Mouse (Mus musculus) limb, embryonic 11.5 days (tissue): ENCODE data around the gene Zfp141. TPM values are rescaled to one million over a fixed set of nuclear protein-coding genes. Genes with fewer than 3 reads are reported as not detected.
"Not testable (repeated sequence)": the region's sequence is repeated elsewhere in the genome, so short reads cannot be mapped to it uniquely, and the experiment has no call there.

Experiments used
- ATAC-seq: fragments of 200-750 bp; cut with Nextera tagmentation; 2 replicates; pipeline ENCODE4 v1.8.0; 2017; ENCODE audit warnings: low read depth; ENCODE audit not compliant: insufficient number of reproducible peaks, low FRiP score, low TSS enrichment
- DNase-seq: peaks from one replicate; pipeline ENCODE4 v3.0.0-alpha.2; 2015; ENCODE audit warnings: low spot score
- H3K27ac ChIP-seq: fragments of 300-500 bp; sonication (generic); replicated peaks from 2 replicates; pipeline ENCODE4 v1.5.1; 2014; ENCODE audit warnings: low read depth, mild to moderate bottlenecking, low read length
- H3K27me3 ChIP-seq: fragments of 300-500 bp; sonication (generic); 2 replicates; pipeline ENCODE4 v1.6.1; 2014; ENCODE audit warnings: mild to moderate bottlenecking, low read length, mixed read lengths; ENCODE audit not compliant: control insufficient read depth, insufficient read depth
- H3K36me3 ChIP-seq: fragments of 300-500 bp; sonication (generic); 2 replicates; pipeline ENCODE4 v1.6.1; 2014; ENCODE audit warnings: mild to moderate bottlenecking, low read length, moderate library complexity, mixed read lengths; ENCODE audit not compliant: control insufficient read depth, insufficient read depth
- H3K4me1 ChIP-seq: fragments of 300-500 bp; sonication (generic); 2 replicates; pipeline ENCODE4 v1.6.1; 2014; ENCODE audit warnings: low read length, mixed read lengths; ENCODE audit not compliant: control insufficient read depth, insufficient read depth
- H3K4me2 ChIP-seq: fragments of 300-500 bp; sonication (generic); 2 replicates; pipeline ENCODE4 v1.6.1; 2014; ENCODE audit warnings: low read depth, mild to moderate bottlenecking, moderate library complexity; ENCODE audit not compliant: severe bottlenecking
- H3K4me3 ChIP-seq: fragments of 300-500 bp; sonication (generic); 2 replicates; pipeline ENCODE4 v1.5.1; 2014; ENCODE audit warnings: low read depth, low read length
- H3K9ac ChIP-seq: fragments of 300-500 bp; sonication (generic); 2 replicates; pipeline ENCODE4 v1.6.1; 2014; ENCODE audit warnings: mild to moderate bottlenecking, low read length
- H3K9me3 ChIP-seq: fragments of 300-500 bp; sonication (generic); 2 replicates; pipeline ENCODE4 v1.6.1; 2016; ENCODE audit warnings: low read length; ENCODE audit not compliant: control insufficient read depth
- WGBS: fragments of 180-500 bp; shearing (Covaris S2); extraction: QIAGEN DNeasy Blood & Tissue Kit; methylation state at CpG from one replicate; pipeline ENCODE4 v1.1.7; 2014; 5-methylcytosine and 5-hydroxymethylcytosine counted together
- polyA plus RNA-seq: library from polyadenylated mRNA; unstranded; fragments of >200 nt; fragmentation: Nextera tagmentation; extraction: Ambion mirVana; gene quantifications from 2 replicates; pipeline ENCODE4 v1.2.1, GENCODE M21; 2014

Zfp141 gene
- 14.3 and 16.4 TPM in 2 replicates for polyA plus RNA-seq

DNA sequence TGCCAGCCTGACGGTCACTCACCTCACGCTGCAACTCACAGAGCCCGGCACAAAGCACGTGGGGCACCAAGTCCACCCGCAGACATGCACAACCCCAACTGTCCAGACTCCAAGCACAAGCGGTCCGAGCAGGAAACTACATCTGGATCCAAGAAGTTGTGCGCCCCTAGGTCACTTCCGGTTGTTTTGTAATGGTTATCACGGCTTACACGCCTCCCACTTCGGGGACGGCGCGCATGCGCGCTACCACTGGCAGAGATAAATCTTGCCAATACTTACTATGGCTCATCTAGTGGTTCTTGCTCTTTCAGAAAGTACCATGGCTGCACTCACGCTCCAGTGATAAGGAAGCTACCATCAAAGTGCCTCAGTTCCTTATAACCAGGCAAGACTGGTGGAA is at the start of gene Zfp141:
Gene Zfp141 (minus strand): TSS at position 153 of the 400 bp plus-strand sequence.
- H3K4me1 ChIP-seq, H3K27ac ChIP-seq, H3K9me3 ChIP-seq, H3K27me3 ChIP-seq, H3K36me3 ChIP-seq: not testable (repeated sequence)
- 1% methylated on average over 18 of the region's 18 CpGs for WGBS
- H3K9ac ChIP-seq, result peak within 1 kb of the TSS; percentile 72
- DNase-seq, result peak; percentile 86
- H3K4me3 ChIP-seq, result peak within 1 kb of the TSS; percentile 58
- peak within 1 kb of the TSS; percentile 56 for H3K4me2 ChIP-seq
- peak; percentile 97 for ATAC-seq

DNA sequence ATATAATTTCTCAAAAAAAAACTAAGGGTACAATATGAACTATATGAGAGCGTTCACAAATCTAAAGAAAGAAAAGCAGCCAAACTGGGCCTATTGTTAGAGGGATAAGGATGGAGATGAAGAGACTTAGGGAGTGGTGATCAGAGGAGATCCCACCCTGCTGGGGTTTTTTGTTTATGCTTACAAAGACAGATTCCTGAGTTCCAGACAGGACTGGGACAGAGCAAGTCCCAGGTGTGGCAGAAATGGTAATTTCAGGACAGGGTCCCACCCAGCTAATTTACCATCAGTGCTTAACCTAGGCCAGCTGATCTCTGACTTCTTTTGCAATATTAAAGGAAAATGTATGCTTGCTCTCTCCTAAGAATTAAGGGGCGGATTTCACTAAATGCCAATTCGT is 46.2 kb upstream of the Zfp141 start:
- Histone ChIP-seq H3K36me3 (no peaks in the 10 kb centered on the region), H3K27ac (no peak overlapping the region), H3K4me3 (no peak overlapping the region), H3K27me3 (no peaks in the 10 kb centered on the region), H3K9ac (no peak overlapping the region), H3K4me2 (no peak overlapping the region), H3K9me3 (no peaks in the 10 kb centered on the region; the same call in 1 of the 2 replicates), H3K4me1 (no peaks in the 10 kb centered on the region)
- no peak for DNase-seq
- WGBS, result 80% methylated on average over 3 of the region's 3 CpGs
- no peak for ATAC-seq

DNA sequence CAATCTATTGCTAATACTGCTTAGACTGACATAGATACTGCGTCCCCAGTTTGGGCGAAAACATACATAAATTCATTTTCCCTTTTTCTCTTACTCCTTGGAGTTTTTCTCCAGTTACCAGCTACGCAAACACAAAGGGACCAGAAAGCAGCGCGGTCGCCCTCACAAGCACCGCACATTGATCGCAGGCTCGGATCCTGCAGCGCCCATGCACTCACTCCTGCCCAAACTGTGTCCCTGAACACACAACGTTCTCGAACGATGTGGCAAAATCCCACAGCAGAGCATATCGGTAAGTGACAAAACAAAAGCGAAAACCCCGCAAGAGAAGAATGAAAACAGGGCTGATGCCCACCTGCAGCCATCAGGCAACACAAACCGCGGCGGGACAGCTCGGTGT is 354 bp downstream of the Zfp141 start:
- Histone ChIP-seq H3K4me3 (peak overlapping the region; percentile 58), H3K27me3 (no peaks in the 10 kb centered on the region), H3K4me1 (no peaks in the 10 kb centered on the region), H3K9me3 (no peaks in the 10 kb centered on the region), H3K9ac (peak overlapping the region; percentile 72), H3K27ac (no peak overlapping the region), H3K4me2 (peak overlapping the region; percentile 56), H3K36me3 (peaks cover 5% of the 10 kb centered on the region; the same call in 1 of the 2 replicates)
- ATAC-seq, result peak; percentile 67; the same call in 1 of the 2 replicates
- DNase-seq, result no peak
- WGBS, result 3% methylated on average over 20 of the region's 20 CpGs

DNA sequence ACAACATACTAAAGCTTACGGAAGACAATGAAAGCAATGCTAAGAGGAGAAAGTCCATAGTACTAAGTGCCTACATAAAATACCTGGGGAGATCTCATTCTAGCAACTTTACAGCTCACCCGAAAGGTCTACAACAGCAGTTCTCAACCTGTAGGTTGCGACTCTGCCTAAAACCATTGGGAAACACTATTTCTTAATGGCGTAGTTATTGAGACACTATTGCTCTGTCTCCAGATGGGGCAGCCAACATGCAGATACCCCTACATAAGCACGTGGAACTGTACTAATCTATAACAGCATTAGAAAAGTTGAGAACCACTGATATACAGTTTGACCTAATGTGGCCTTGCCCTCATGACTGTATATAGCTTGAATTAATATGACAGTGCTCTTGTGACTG is 7.3 kb downstream of the Zfp141 start:
- WGBS, result 98% methylated on average over 5 of the region's 5 CpGs
- Histone ChIP-seq H3K36me3 (peaks cover 7% of the 10 kb centered on the region; the same call in 1 of the 2 replicates), H3K4me3 (no peak overlapping the region), H3K27me3 (no peaks in the 10 kb centered on the region), H3K27ac (no peak overlapping the region), H3K9me3 (no peaks in the 10 kb centered on the region), H3K4me2 (no peak overlapping the region), H3K9ac (no peak overlapping the region), H3K4me1 (no peaks in the 10 kb centered on the region)
- no peak for ATAC-seq
- DNase-seq, result no peak

DNA sequence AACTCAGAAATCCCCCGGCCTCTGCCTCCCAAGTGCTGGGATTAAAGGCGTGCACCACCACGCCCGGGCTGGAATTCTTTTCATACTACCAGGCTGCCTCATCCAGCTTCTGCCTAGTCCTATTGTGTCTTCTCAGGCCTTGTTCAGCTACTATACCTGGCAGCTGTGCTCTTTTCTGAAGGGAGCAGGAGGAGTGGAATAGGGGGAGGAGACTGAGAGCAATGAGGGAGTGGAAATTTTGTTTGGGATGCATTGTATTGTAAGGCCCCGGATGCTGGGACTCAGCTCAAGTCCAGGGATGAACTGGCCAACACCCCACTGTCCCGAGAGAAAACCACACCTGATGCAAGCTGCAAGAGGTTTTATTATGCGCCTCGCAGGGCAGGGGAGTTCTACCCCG is 8.2 kb downstream of the Zfp141 start:
- ATAC-seq, result no peak
- Histone ChIP-seq H3K4me3 (no peak overlapping the region), H3K36me3 (peaks cover 9% of the 10 kb centered on the region; the same call in 1 of the 2 replicates), H3K4me1 (no peaks in the 10 kb centered on the region), H3K27me3 (no peaks in the 10 kb centered on the region), H3K9me3 (no peaks in the 10 kb centered on the region), H3K27ac (no peak overlapping the region), H3K4me2 (no peak overlapping the region), H3K9ac (no peak overlapping the region)
- 86% methylated on average over 9 of the region's 9 CpGs for WGBS
- no peak for DNase-seq

DNA sequence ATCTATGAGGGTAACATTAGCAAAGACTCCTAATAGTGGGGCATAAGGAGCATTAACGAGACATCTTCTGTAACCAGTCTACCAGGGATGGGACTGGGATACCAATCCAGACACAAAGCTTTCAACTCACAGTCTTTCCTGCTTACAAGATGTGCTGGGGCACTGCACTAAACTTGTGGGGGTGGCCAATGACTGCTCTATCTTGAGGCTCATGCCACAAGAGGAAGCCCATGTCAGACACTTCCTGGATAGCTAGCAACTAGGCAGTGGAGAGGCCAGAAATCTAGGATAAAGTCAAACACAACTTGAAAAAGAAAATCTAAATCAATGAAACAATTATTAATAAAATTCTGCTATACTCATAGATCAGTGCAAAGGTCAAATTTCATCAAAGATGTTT is 9.3 kb downstream of the Zfp141 start:
- H3K4me3 ChIP-seq, result no peak overlapping the region
- H3K4me2 ChIP-seq, result no peak overlapping the region
- no peaks in the 10 kb centered on the region for H3K4me1 ChIP-seq
- no peak overlapping the region for H3K9ac ChIP-seq
- WGBS, result 87% methylated on average over 1 of the region's 1 CpGs
- H3K27ac ChIP-seq, result no peak overlapping the region
- no peaks in the 10 kb centered on the region for H3K27me3 ChIP-seq
- DNase-seq, result no peak
- no peak for ATAC-seq
- no peaks in the 10 kb centered on the region for H3K9me3 ChIP-seq
- peaks cover 9% of the 10 kb centered on the region; the same call in 1 of the 2 replicates for H3K36me3 ChIP-seq

DNA sequence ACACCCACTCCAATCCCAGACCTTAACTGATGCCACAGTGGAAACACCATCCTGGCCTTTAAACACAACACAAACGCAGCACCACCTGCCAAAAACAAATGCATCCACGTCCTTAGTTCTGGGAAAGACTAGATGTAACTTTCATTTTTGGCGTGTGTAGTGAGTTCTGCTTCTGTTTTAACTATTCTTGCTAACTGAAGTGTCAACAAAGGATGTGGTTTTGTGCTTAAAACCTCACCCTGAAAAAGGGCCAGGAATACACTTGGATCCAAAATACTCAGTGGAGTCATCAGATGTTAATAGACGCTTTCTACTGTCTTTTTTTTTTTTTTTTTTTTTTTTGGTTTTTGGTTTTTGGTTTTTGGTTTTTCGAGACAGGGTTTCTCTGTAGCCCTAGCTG is 14.7 kb downstream of the Zfp141 start:
- Histone ChIP-seq H3K4me3 (no peak overlapping the region), H3K27ac (no peak overlapping the region), H3K4me1 (no peaks in the 10 kb centered on the region), H3K9me3 (no peaks in the 10 kb centered on the region), H3K27me3 (no peaks in the 10 kb centered on the region), H3K9ac (no peak overlapping the region), H3K4me2 (no peak overlapping the region), H3K36me3 (peaks cover 5% of the 10 kb centered on the region; the same call in 1 of the 2 replicates)
- 95% methylated on average over 5 of the region's 5 CpGs for WGBS
- ATAC-seq, result no peak
- DNase-seq, result no peak

DNA sequence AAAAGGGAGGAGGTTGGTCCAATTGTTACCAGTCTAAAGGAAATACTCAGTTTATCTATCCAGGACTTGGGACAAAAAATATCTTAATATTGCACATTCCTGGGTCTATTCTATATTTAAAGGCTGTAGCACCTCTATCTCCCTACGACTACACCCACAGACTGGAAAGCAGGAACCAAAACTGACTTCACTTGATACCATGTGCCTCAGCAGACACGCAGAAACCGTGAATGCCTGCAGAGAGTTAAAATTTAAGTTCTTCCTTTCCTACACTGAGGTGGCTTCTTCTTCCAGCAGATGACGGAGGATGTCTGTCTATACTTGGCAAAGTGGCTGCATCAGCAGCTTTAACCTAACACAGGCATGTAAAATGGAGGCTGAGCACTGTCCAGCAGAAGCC is 15.2 kb downstream of the Zfp141 start:
- no peak for DNase-seq
- no peak for ATAC-seq
- no peak overlapping the region for H3K9ac ChIP-seq
- 96% methylated on average over 4 of the region's 4 CpGs for WGBS
- H3K4me3 ChIP-seq, result no peak overlapping the region
- H3K4me2 ChIP-seq, result no peak overlapping the region
- H3K4me1 ChIP-seq, result no peaks in the 10 kb centered on the region
- H3K9me3 ChIP-seq, result no peaks in the 10 kb centered on the region
- H3K27ac ChIP-seq, result no peak overlapping the region
- H3K27me3 ChIP-seq, result no peaks in the 10 kb centered on the region
- peaks cover 5% of the 10 kb centered on the region; the same call in 1 of the 2 replicates for H3K36me3 ChIP-seq

DNA sequence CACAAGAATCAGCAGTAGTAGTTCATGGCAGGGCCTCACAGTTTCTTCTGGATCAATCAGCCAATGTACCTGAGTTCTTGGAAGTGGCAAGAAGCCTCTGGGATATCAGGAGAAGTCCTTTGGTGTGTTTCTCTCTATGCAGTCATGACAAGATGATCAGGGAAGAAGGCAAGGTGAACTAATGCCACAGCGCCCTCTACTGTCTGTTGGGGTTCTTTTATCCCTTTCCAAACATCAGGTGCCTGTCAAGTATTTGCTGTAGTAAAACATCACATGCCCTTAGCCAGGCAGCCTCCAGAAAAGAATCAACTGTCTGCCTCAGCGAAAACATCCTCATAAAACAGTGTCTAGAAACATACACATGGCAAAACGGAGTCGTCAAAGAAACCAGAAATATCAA is 50.9 kb downstream of the Zfp141 start:
- H3K27ac ChIP-seq, result no peak overlapping the region
- ATAC-seq, result no peak
- H3K4me1 ChIP-seq, result no peaks in the 10 kb centered on the region
- WGBS, result 59% methylated on average over 4 of the region's 4 CpGs
- peaks cover 11% of the 10 kb centered on the region; the same call in 1 of the 2 replicates for H3K9me3 ChIP-seq
- no peaks in the 10 kb centered on the region for H3K27me3 ChIP-seq
- H3K36me3 ChIP-seq, result no peaks in the 10 kb centered on the region
- H3K4me2 ChIP-seq, result no peak overlapping the region
- H3K9ac ChIP-seq, result no peak overlapping the region
- no peak overlapping the region for H3K4me3 ChIP-seq
- no peak for DNase-seq
